Mouse (Mus musculus): ENCODE measurements around the gene Mdfic. TPM values are rescaled to one million over a fixed set of nuclear protein-coding genes. Genes with fewer than 3 reads are reported as not detected.
"Not testable (repeated sequence)": the region's sequence is repeated elsewhere in the genome, so short reads cannot be mapped to it uniquely, and the experiment has no call there.

The Mdfic gene
- polyA plus RNA-seq, 1 experiment from 2014 or later: 2.5 TPM

DNA sequence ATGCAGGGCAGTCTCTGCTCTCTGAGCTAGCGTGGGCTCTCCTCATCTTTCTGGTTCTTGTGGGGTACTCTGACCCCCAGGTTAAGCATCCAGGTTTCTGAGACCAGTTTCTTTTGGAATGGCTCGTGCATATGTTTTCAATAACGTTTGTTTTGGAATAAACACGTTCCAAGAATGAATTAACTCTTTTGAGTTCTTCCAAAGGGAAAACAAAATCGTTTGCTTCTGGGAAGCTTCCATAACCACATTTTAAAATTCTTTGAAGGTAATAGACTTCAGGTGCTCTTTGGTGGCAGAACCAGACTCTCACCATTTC lies 1.2 kb downstream of the Mdfic start:
- peaks cover 11% of the 10 kb centered on the region for H3K4me1 ChIP-seq (replicated peaks; ENCODE audit: control insufficient read depth, insufficient read depth, low read length)
- 45% methylated on average over 5 of the region's 5 CpGs for WGBS
- H3K4me3 ChIP-seq (replicated peaks; ENCODE audit: low read length): peak overlapping the region; percentile 64
- H3K36me3 ChIP-seq (replicated peaks; ENCODE audit: control insufficient read depth, insufficient read depth): no peaks in the 10 kb centered on the region
- no peaks in the 10 kb centered on the region for H3K9me3 ChIP-seq (ENCODE audit: control insufficient read depth, low read length)
- no peak for DNase-seq (ENCODE audit: low spot score)
- H3K9ac ChIP-seq: peak overlapping the region; percentile 65
- peaks cover 16% of the 10 kb centered on the region for H3K27me3 ChIP-seq (ENCODE audit: control insufficient read depth, insufficient read depth, low read length)
- peak overlapping the region; percentile 100 for H3K4me2 ChIP-seq (replicated peaks)
- H3K27ac ChIP-seq: no peak overlapping the region
- ATAC-seq (ENCODE audit: low FRiP score): no peak

DNA sequence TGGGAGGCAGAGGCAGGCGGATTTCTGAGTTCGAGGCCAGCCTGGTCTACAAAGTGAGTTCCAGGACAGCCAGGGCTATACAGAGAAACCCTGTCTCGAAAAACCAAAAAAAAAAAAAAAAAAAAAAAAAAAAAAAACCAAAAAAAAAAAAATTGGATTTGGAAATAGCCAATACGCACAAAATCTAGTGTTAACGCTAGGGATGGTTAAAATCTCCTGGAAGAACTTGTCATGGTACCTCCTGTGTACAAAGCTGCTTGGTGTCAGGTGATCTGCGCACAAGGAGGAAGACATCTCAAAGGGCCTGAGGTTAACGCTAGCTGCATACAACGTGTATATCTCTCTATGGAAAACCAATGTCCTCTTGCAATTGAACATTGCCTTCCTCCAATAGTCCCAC lies 2.2 kb downstream of the Mdfic start:
- H3K4me3 ChIP-seq (replicated peaks; ENCODE audit: low read length); H3K36me3 ChIP-seq (replicated peaks; ENCODE audit: control insufficient read depth, insufficient read depth); H3K9me3 ChIP-seq (ENCODE audit: control insufficient read depth, low read length); H3K27ac ChIP-seq; H3K4me2 ChIP-seq (replicated peaks); DNase-seq (ENCODE audit: low spot score); ATAC-seq (ENCODE audit: low FRiP score); H3K9ac ChIP-seq: not testable (repeated sequence)
- H3K27me3 ChIP-seq (ENCODE audit: control insufficient read depth, insufficient read depth, low read length): peaks cover 16% of the 10 kb centered on the region
- 95% methylated on average over 6 of the region's 8 CpGs for WGBS
- H3K4me1 ChIP-seq (replicated peaks; ENCODE audit: control insufficient read depth, insufficient read depth, low read length): peaks cover 11% of the 10 kb centered on the region

DNA sequence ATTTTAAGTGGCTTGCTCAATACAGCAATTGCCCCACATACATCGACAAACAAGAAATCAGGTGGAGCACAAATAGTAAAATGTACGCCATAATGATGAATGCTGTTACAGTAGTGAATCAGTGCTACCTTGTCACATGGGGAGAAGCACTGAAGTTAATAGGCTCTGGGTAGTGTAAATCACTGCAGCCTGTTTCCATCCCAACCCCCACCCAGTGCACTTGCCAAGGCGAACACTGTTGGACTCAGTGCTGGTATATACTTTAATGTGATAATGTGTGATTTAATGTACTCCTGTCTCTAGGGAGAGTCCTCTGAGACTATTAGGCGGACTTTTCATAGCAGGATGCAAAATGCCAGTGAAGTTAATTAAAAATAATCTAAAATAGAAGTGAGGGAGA lies 3.8 kb downstream of the Mdfic start:
- H3K36me3 ChIP-seq (replicated peaks; ENCODE audit: control insufficient read depth, insufficient read depth): no peaks in the 10 kb centered on the region
- H3K4me2 ChIP-seq (replicated peaks): no peak overlapping the region
- ATAC-seq (ENCODE audit: low FRiP score): no peak; the same call in 1 of the 2 replicates
- H3K4me3 ChIP-seq (replicated peaks; ENCODE audit: low read length): no peak overlapping the region
- DNase-seq (ENCODE audit: low spot score): no peak
- H3K27ac ChIP-seq: no peak overlapping the region
- WGBS: 74% methylated on average over 4 of the region's 4 CpGs
- no peak overlapping the region for H3K9ac ChIP-seq
- peaks cover 16% of the 10 kb centered on the region for H3K27me3 ChIP-seq (ENCODE audit: control insufficient read depth, insufficient read depth, low read length)
- H3K9me3 ChIP-seq (ENCODE audit: control insufficient read depth, low read length): no peaks in the 10 kb centered on the region
- H3K4me1 ChIP-seq (replicated peaks; ENCODE audit: control insufficient read depth, insufficient read depth, low read length): peaks cover 11% of the 10 kb centered on the region

DNA sequence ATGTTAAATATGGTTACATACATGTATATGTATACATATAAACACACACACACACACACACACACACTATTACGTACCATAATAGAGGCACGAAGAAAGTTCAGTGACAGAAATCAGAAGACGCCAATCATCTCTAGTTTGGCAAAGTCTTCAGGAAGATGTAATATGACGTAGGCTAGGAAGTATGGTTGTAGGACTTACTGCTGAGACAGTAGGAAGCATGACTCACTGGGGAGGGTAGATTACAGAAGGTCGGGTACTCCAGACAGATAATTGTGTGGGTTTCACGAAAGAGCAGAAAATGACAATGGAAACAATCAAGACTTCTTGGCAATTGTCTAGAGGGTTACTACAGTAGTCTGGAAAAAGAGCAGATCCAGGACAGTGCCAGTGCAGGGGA lies 6.0 kb downstream of the Mdfic start:
- DNase-seq (ENCODE audit: low spot score) (no peak), ATAC-seq (ENCODE audit: low FRiP score) (no peak)
- Histone ChIP-seq H3K4me2 (replicated peaks) (no peak overlapping the region), H3K4me3 (replicated peaks; ENCODE audit: low read length) (no peak overlapping the region), H3K27ac (no peak overlapping the region), H3K36me3 (replicated peaks; ENCODE audit: control insufficient read depth, insufficient read depth) (no peaks in the 10 kb centered on the region), H3K27me3 (ENCODE audit: control insufficient read depth, insufficient read depth, low read length) (peaks cover 5% of the 10 kb centered on the region; the same call in 1 of the 2 replicates), H3K9ac (no peak overlapping the region), H3K9me3 (ENCODE audit: control insufficient read depth, low read length) (no peaks in the 10 kb centered on the region), H3K4me1 (replicated peaks; ENCODE audit: control insufficient read depth, insufficient read depth, low read length) (peaks cover 2% of the 10 kb centered on the region)
- whole genome bisulfite sequencing: 91% methylated on average over 6 of the region's 6 CpGs

GRCm38 (mm10) chr6:15727681-15728410 lies 7.4 kb downstream of the Mdfic start:
- no peak overlapping the region for H3K9ac ChIP-seq
- ATAC-seq (ENCODE audit: low FRiP score): no peak
- no peak overlapping the region for H3K27ac ChIP-seq
- 67% methylated on average over 4 of the region's 4 CpGs for WGBS
- H3K4me1 ChIP-seq (replicated peaks; ENCODE audit: control insufficient read depth, insufficient read depth, low read length): no peaks in the 10 kb centered on the region
- H3K4me3 ChIP-seq (replicated peaks; ENCODE audit: low read length): no peak overlapping the region
- no peaks in the 10 kb centered on the region for H3K27me3 ChIP-seq (ENCODE audit: control insufficient read depth, insufficient read depth, low read length)
- no peak overlapping the region for H3K4me2 ChIP-seq (replicated peaks)
- DNase-seq (ENCODE audit: low spot score): no peak
- no peaks in the 10 kb centered on the region for H3K36me3 ChIP-seq (replicated peaks; ENCODE audit: control insufficient read depth, insufficient read depth)
- H3K9me3 ChIP-seq (ENCODE audit: control insufficient read depth, low read length): no peaks in the 10 kb centered on the region

DNA sequence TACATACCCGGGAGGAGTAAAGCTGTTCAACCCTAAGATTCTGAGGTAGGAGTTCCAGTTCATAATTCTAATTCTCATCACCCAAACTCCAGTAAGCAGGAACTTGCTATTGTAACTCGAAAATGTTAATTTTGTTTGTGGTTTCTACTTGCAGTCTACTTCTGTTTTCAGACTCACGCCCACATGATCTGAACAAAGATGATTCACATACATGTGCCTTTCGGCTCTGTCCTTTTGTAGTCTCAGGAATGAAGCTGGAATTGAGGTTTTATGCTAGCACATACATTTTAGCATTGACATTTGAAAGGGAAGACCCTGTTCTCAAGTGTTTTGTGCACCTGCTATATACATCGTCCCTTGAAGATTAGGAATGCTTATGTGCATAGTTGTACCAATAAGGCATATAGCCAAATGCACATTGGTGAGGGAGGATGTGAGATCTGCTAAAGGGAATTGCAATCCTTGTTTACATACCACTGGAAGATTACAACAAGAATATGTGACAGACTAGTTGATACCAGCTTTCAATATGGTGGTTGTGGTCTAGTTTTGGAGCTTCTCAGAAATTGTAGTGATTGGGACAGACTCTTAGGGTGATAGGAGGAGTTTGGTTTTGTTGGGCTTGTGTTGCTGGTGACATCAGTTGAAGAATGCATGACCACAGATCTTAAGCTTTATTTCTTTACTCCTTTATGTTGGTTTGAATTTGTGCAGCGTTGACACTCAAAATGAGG lies 8.6 kb downstream of the Mdfic start:
- no peaks in the 10 kb centered on the region for H3K36me3 ChIP-seq (replicated peaks; ENCODE audit: control insufficient read depth, insufficient read depth)
- 90% methylated on average over 6 of the region's 6 CpGs for WGBS
- DNase-seq (ENCODE audit: low spot score): no peak
- ATAC-seq (ENCODE audit: low FRiP score): no peak
- no peaks in the 10 kb centered on the region for H3K9me3 ChIP-seq (ENCODE audit: control insufficient read depth, low read length)
- H3K27ac ChIP-seq: no peak overlapping the region
- no peak overlapping the region for H3K9ac ChIP-seq
- H3K4me2 ChIP-seq (replicated peaks): no peak overlapping the region
- no peaks in the 10 kb centered on the region for H3K27me3 ChIP-seq (ENCODE audit: control insufficient read depth, insufficient read depth, low read length)
- H3K4me3 ChIP-seq (replicated peaks; ENCODE audit: low read length): no peak overlapping the region
- H3K4me1 ChIP-seq (replicated peaks; ENCODE audit: control insufficient read depth, insufficient read depth, low read length): no peaks in the 10 kb centered on the region

DNA sequence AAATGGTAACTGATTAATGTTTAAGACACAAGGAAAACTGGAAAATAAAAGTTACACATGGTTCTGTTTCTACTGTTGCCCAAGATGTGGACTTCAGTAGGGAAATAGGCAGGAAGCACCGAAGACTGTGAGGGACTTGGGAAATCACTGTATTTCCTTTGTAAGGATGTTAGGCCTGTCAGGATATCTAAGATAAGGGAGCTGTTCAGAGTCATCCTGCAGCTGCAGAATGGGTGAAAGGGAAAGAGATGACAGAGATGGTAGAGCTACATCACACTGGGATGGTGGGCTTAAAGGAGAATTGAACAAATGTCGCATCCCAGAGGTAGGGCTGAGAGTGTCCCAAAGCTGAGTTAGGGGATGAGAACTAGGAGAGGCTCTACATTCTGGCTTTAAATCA lies 9.8 kb downstream of the Mdfic start:
- WGBS: 88% methylated on average over 2 of the region's 2 CpGs

DNA sequence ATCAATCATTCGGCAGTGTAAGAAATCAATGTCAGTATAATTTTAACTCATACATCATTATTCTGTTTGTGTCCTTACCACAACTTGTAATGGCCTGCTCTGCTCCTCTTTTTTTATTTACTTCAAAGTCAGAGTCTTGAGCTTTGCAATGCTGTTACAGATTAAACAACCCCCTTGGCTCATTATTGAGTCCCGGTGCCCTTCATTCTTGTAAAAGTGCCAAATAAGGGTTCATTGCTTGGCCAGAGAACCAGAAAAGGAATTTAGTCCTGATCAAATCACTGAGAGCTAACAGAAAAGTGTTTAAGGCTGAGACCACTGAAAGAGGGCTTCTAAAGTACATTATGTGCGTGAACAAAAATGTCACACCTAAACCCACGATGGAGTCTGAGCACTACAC lies 10.2 kb downstream of the Mdfic start:
- no peak overlapping the region for H3K27ac ChIP-seq
- DNase-seq (ENCODE audit: low spot score): no peak
- H3K27me3 ChIP-seq (ENCODE audit: control insufficient read depth, insufficient read depth, low read length): no peaks in the 10 kb centered on the region
- H3K9me3 ChIP-seq (ENCODE audit: control insufficient read depth, low read length): no peaks in the 10 kb centered on the region
- no peak overlapping the region for H3K4me3 ChIP-seq (replicated peaks; ENCODE audit: low read length)
- 80% methylated on average over 4 of the region's 4 CpGs for WGBS
- H3K36me3 ChIP-seq (replicated peaks; ENCODE audit: control insufficient read depth, insufficient read depth): no peaks in the 10 kb centered on the region
- ATAC-seq (ENCODE audit: low FRiP score): no peak
- no peak overlapping the region for H3K4me2 ChIP-seq (replicated peaks)
- no peaks in the 10 kb centered on the region for H3K4me1 ChIP-seq (replicated peaks; ENCODE audit: control insufficient read depth, insufficient read depth, low read length)
- no peak overlapping the region for H3K9ac ChIP-seq

More for the DNA sequence above, 9.8 kb downstream of the Mdfic start:
- H3K4me2 ChIP-seq (replicated peaks): no peak overlapping the region
- ATAC-seq (ENCODE audit: low FRiP score): no peak
- no peak overlapping the region for H3K4me3 ChIP-seq (replicated peaks; ENCODE audit: low read length)
- no peaks in the 10 kb centered on the region for H3K27me3 ChIP-seq (ENCODE audit: control insufficient read depth, insufficient read depth, low read length)
- no peak overlapping the region for H3K27ac ChIP-seq
- no peaks in the 10 kb centered on the region for H3K9me3 ChIP-seq (ENCODE audit: control insufficient read depth, low read length)
- DNase-seq (ENCODE audit: low spot score): no peak
- no peaks in the 10 kb centered on the region for H3K4me1 ChIP-seq (replicated peaks; ENCODE audit: control insufficient read depth, insufficient read depth, low read length)
- H3K9ac ChIP-seq: no peak overlapping the region
- H3K36me3 ChIP-seq (replicated peaks; ENCODE audit: control insufficient read depth, insufficient read depth): no peaks in the 10 kb centered on the region

- Histone ChIP-seq H3K36me3 (replicated peaks; ENCODE audit: control insufficient read depth, insufficient read depth) (no peaks in the 10 kb centered on the region), H3K4me3 (replicated peaks; ENCODE audit: low read length) (no peak overlapping the region), H3K27me3 (ENCODE audit: control insufficient read depth, insufficient read depth, low read length) (no peaks in the 10 kb centered on the region), H3K9ac (no peak overlapping the region), H3K4me2 (replicated peaks) (no peak overlapping the region), H3K9me3 (ENCODE audit: control insufficient read depth, low read length) (no peaks in the 10 kb centered on the region), H3K27ac (no peak overlapping the region), H3K4me1 (replicated peaks; ENCODE audit: control insufficient read depth, insufficient read depth, low read length) (no peaks in the 10 kb centered on the region)
- no peak for DNase-seq (ENCODE audit: low spot score)
- ATAC-seq (ENCODE audit: low FRiP score): no peak
- WGBS: 80% methylated on average over 7 of the region's 7 CpGs
Observed at GRCm38 (mm10) chr6:15731452-15731851, 11.0 kb downstream of the Mdfic start.
